Mouse (Mus musculus) bone marrow, adult 2 months (tissue): ENCODE results near the gene Btnl6.
"Not testable (repeated sequence)": the region's sequence is repeated elsewhere in the genome, so short reads cannot be mapped to it uniquely, and the experiment has no call there.

Experiments
- CTCF ChIP-seq: fragments of 200-500 bp; IDR thresholded peaks from 2 replicates; pipeline ENCODE4 v1.5.1; 2011; ENCODE audit warnings: low read length, control low read depth; ENCODE audit not compliant: control insufficient read depth, insufficient read depth
- POLR2A ChIP-seq: fragments of 200-500 bp; IDR thresholded peaks from 2 replicates; pipeline ENCODE4 v1.6.1; 2011; ENCODE audit warnings: low read depth, mild to moderate bottlenecking, control low read depth, low read length, borderline replicate concordance; ENCODE audit not compliant: control insufficient read depth

GRCm38 (mm10) chr17:34543567-34543966 lies 26.4 kb upstream of the Btnl6 start:
- TF ChIP-seq CTCF, POLR2A: not testable (repeated sequence)
